In genomic region chr14:69503174-69503573, GRCm38 (mm10) we compare ENCODE assay signal across 9 mouse cellular contexts. TPM values are rescaled to one million over a fixed set of nuclear protein-coding genes. Genes with fewer than 3 reads are reported as not detected.
DNase-seq lines count a peak whose midpoint lies in the region; ATAC-seq and TF ChIP-seq lines count a peak whose summit lies in the region.
"Not testable (repeated sequence)": the region's sequence is repeated elsewhere in the genome, so short reads cannot be mapped to it uniquely, and the experiment has no call there.
"Had no signal": no experiment of that assay in that cellular context is flagged by ENCODE, and none has a peak within 500 bp of the region (broad histone marks: within the 10 kb centered on the region; RNA-seq: fewer than 3 reads in every experiment).

Gm16867 (minus strand) TSS chr14:69503362.

- TF ChIP-seq EP300 in heart, postnatal 0 days (IDR thresholded peaks at IDR 0.05; ENCODE audit: low read depth); stomach, postnatal 0 days (optimal IDR thresholded peaks at IDR 0.05): not testable (repeated sequence)

- not testable (repeated sequence) for H3K27me3 ChIP-seq in forebrain, embryonic 14.5 days (replicated peaks; ENCODE audit: control insufficient read depth, insufficient read depth, low read length); heart, postnatal 0 days (ENCODE audit: control insufficient read depth, insufficient read depth, low read length); intestine, embryonic 16.5 days (replicated peaks; ENCODE audit: control insufficient read depth, insufficient read depth, low read length); limb, embryonic 13.5 days; lung, embryonic 16.5 days (ENCODE audit: control insufficient read depth, insufficient read depth, low read depth, low read length); stomach, postnatal 0 days (ENCODE audit: control insufficient read depth, insufficient read depth, low read length)

- not testable (repeated sequence) for H3K36me3 ChIP-seq in forebrain, embryonic 14.5 days (ENCODE audit: control insufficient read depth, insufficient read depth, low read length); heart, postnatal 0 days (replicated peaks; ENCODE audit: control insufficient read depth, insufficient read depth, low read length); intestine, embryonic 16.5 days (ENCODE audit: control insufficient read depth, insufficient read depth, low read length); limb, embryonic 13.5 days; lung, embryonic 16.5 days (ENCODE audit: control insufficient read depth, insufficient read depth, low read length); stomach, postnatal 0 days (ENCODE audit: control insufficient read depth, insufficient read depth, low read length)

- not testable (repeated sequence) for TF ChIP-seq CTCF in heart, postnatal 0 days (IDR thresholded peaks at IDR 0.05; ENCODE audit: low read depth); stomach, postnatal 0 days (IDR thresholded peaks at IDR 0.05; ENCODE audit: low read depth)

- H3K4me1 ChIP-seq in forebrain, embryonic 14.5 days (ENCODE audit: control insufficient read depth, insufficient read depth, low read length); heart, postnatal 0 days (ENCODE audit: control insufficient read depth, insufficient read depth); intestine, embryonic 16.5 days (ENCODE audit: control insufficient read depth, insufficient read depth, low read length); limb, embryonic 13.5 days; lung, embryonic 16.5 days (replicated peaks; ENCODE audit: control insufficient read depth, insufficient read depth, low read length); stomach, postnatal 0 days (replicated peaks; ENCODE audit: control insufficient read depth, insufficient read depth): not testable (repeated sequence)

- H3K27ac ChIP-seq in forebrain, embryonic 14.5 days (ENCODE audit: low read depth, low read length); heart, postnatal 0 days (ENCODE audit: low read depth); intestine, embryonic 16.5 days (ENCODE audit: low read length); limb, embryonic 13.5 days; lung, embryonic 16.5 days (ENCODE audit: low read length); stomach, postnatal 0 days (replicated peaks): not testable (repeated sequence)

- not testable (repeated sequence) for H3K4me3 ChIP-seq in forebrain, embryonic 14.5 days (ENCODE audit: low read depth, low read length); heart, postnatal 0 days (ENCODE audit: low read depth, low read length); intestine, embryonic 16.5 days (ENCODE audit: low read length); limb, embryonic 13.5 days; lung, embryonic 16.5 days (ENCODE audit: low read length); stomach, postnatal 0 days (ENCODE audit: low read depth, low read length)

- peak; percentile 82 for ATAC-seq in common myeloid progenitor, adult 5-6 weeks (replicated peaks; ENCODE audit: low read depth, poor library complexity, severe bottlenecking)
- ATAC-seq in forebrain, embryonic 14.5 days: peak; percentile 99
- ATAC-seq in heart, postnatal 0 days (ENCODE audit: insufficient read depth, low read depth): peak; percentile 99
- peak; percentile 99 for ATAC-seq in intestine, embryonic 16.5 days
- peak; percentile 99 for ATAC-seq in limb, embryonic 13.5 days (ENCODE audit: low FRiP score, low read depth)
- ATAC-seq in lung, embryonic 16.5 days (ENCODE audit: low read depth): peak; percentile 99
- ATAC-seq in monocyte, adult 5-6 weeks (replicated peaks; ENCODE audit: insufficient number of reproducible peaks, low FRiP score, low TSS enrichment, poor library complexity, severe bottlenecking): peak; percentile 85
- ATAC-seq in stomach, postnatal 0 days (ENCODE audit: low FRiP score, low TSS enrichment): peak; percentile 99

- H3K4me2 ChIP-seq in forebrain, embryonic 14.5 days (ENCODE audit: low read length); heart, postnatal 0 days (ENCODE audit: low read depth, low read length); intestine, embryonic 16.5 days (ENCODE audit: low read depth, low read length); limb, embryonic 13.5 days (replicated peaks); lung, embryonic 16.5 days (ENCODE audit: low read depth, low read length); stomach, postnatal 0 days (replicated peaks; ENCODE audit: low read depth): not testable (repeated sequence)

- not testable (repeated sequence) for H3K9ac ChIP-seq in forebrain, embryonic 14.5 days (ENCODE audit: low read length); heart, postnatal 0 days (replicated peaks; ENCODE audit: low read depth, low read length); intestine, embryonic 16.5 days (ENCODE audit: low read depth, low read length); limb, embryonic 13.5 days; lung, embryonic 16.5 days (ENCODE audit: low read length); stomach, postnatal 0 days (ENCODE audit: low read length)

- WGBS in forebrain, embryonic 14.5 days: no CpG with 5 or more reads among the region's 29 CpGs
- no CpG with 5 or more reads among the region's 29 CpGs for WGBS in heart, postnatal 0 days
- no CpG with 5 or more reads among the region's 29 CpGs for whole genome bisulfite sequencing in intestine, embryonic 16.5 days
- no CpG with 5 or more reads among the region's 29 CpGs for WGBS in limb, embryonic 13.5 days
- WGBS in lung, embryonic 16.5 days: no CpG with 5 or more reads among the region's 29 CpGs
- WGBS in stomach, postnatal 0 days: no CpG with 5 or more reads among the region's 29 CpGs

- not testable (repeated sequence) for DNase-seq in forebrain, embryonic 14.5 days (ENCODE audit: low spot score); heart, postnatal 0 days (ENCODE audit: low spot score); stomach, postnatal 0 days (ENCODE audit: low spot score)

- not testable (repeated sequence) for H3K9me3 ChIP-seq in forebrain, embryonic 14.5 days (replicated peaks; ENCODE audit: control insufficient read depth, low read length); heart, postnatal 0 days (replicated peaks; ENCODE audit: control insufficient read depth, low read length); intestine, embryonic 16.5 days (ENCODE audit: control insufficient read depth, low read length); limb, embryonic 13.5 days; lung, embryonic 16.5 days (ENCODE audit: control insufficient read depth, low read length); stomach, postnatal 0 days (ENCODE audit: control insufficient read depth, low read length)

RNA-seq across cellular contexts. Expression of gene Gm16867, which starts in this region (rescaled TPM):
- 0.49 and 5.1 TPM in 2 replicates for total RNA-seq in common myeloid progenitor, adult 5-6 weeks (2017)
- polyA plus RNA-seq in forebrain, embryonic 14.5 days (2014; fragmentation: Nextera tagmentation; extraction: Ambion mirVana): not detected in 2 replicates
- total RNA-seq in heart, postnatal 0 days (2014; rRNA removed; ENCODE audit: low replicate concordance): not detected in 2 replicates
- not detected in 2 replicates for polyA plus RNA-seq in heart, postnatal 0 days (2015; fragmentation: Nextera tagmentation; extraction: Ambion mirVana)
- polyA plus RNA-seq in intestine, embryonic 16.5 days (2015; fragmentation: Nextera tagmentation; extraction: Ambion mirVana): not detected in 2 replicates
- 0.18 TPM in 1 of 2 replicates, not detected in the other for polyA plus RNA-seq in limb, embryonic 13.5 days (2015; fragmentation: Nextera tagmentation; extraction: Ambion mirVana)
- polyA plus RNA-seq in lung, embryonic 16.5 days (2015; fragmentation: Nextera tagmentation; extraction: Ambion mirVana): not detected in 2 replicates
- total RNA-seq in monocyte, adult 5-6 weeks (2017): 5.2 to 8.0 TPM (median 6.4 TPM) in 3 replicates
- polyA plus RNA-seq in stomach, postnatal 0 days (2015; fragmentation: Nextera tagmentation; extraction: Ambion mirVana): not detected in 2 replicates
- polyA plus RNA-seq: forebrain, embryonic 10.5 days had no signal

Comparison
In these comparisons a context has a peak if more than half of its experiments do, and no peak if none do; other contexts are left out.
1. Peak in ATAC-seq in forebrain, embryonic 14.5 days; RNA of the gene not detected or under 1 TPM.
2. Peak in ATAC-seq in heart, postnatal 0 days; RNA of the gene not detected or under 1 TPM.
3. Peak in ATAC-seq in intestine, embryonic 16.5 days; RNA of the gene not detected or under 1 TPM.
4. Peak in ATAC-seq in limb, embryonic 13.5 days; RNA of the gene not detected or under 1 TPM.
5. Peak in ATAC-seq in lung, embryonic 16.5 days; RNA of the gene not detected or under 1 TPM.
6. Peak in ATAC-seq in stomach, postnatal 0 days; RNA of the gene not detected or under 1 TPM.